Mouse (Mus musculus) midbrain, embryonic 16.5 days (tissue): ENCODE results near the gene Scel. TPM values are rescaled to one million over a fixed set of nuclear protein-coding genes. Genes with fewer than 3 reads are reported as not detected.

Experiments
- ATAC-seq: fragments of 200-750 bp; cut with Nextera tagmentation; 2 replicates; pipeline ENCODE4 v1.8.0; 2017; ENCODE audit warnings: moderate TSS enrichment
- H3K27ac ChIP-seq: fragments of 300-500 bp; sonication (generic); 2 replicates; pipeline ENCODE4 v1.5.1; 2014; ENCODE audit warnings: mild to moderate bottlenecking, low read length, mixed read lengths
- H3K27me3 ChIP-seq: fragments of 300-500 bp; sonication (generic); 2 replicates; pipeline ENCODE4 v1.6.1; 2014; ENCODE audit warnings: low read depth, low read length, mixed read lengths; ENCODE audit not compliant: control insufficient read depth, insufficient read depth
- H3K36me3 ChIP-seq: fragments of 300-500 bp; sonication (generic); 2 replicates; pipeline ENCODE4 v1.6.1; 2014; ENCODE audit warnings: mild to moderate bottlenecking, low read length, moderate library complexity, mixed read lengths; ENCODE audit not compliant: control insufficient read depth, insufficient read depth
- H3K4me1 ChIP-seq: fragments of 300-500 bp; sonication (generic); 2 replicates; pipeline ENCODE4 v1.6.1; 2014; ENCODE audit warnings: mild to moderate bottlenecking, low read length, mixed read lengths; ENCODE audit not compliant: control insufficient read depth, insufficient read depth
- H3K4me2 ChIP-seq: fragments of 300-500 bp; sonication (generic); 2 replicates; pipeline ENCODE4 v1.6.1; 2014; ENCODE audit warnings: mild to moderate bottlenecking, low read length, mixed read lengths
- H3K4me3 ChIP-seq: fragments of 300-500 bp; sonication (generic); 2 replicates; pipeline ENCODE4 v1.5.1; 2014; ENCODE audit warnings: low read depth, mild to moderate bottlenecking, low read length, moderate library complexity, mixed read lengths
- H3K9ac ChIP-seq: fragments of 300-500 bp; sonication (generic); 2 replicates; pipeline ENCODE4 v1.6.1; 2014; ENCODE audit warnings: low read depth, low read length, mixed read lengths
- H3K9me3 ChIP-seq: fragments of 300-500 bp; sonication (generic); replicated peaks from 2 replicates; pipeline ENCODE4 v1.6.1; 2014; ENCODE audit warnings: mild to moderate bottlenecking, low read length, mixed read lengths; ENCODE audit not compliant: control insufficient read depth, poor library complexity, severe bottlenecking
- WGBS: fragments of 180-500 bp; shearing (Covaris S2); extraction: QIAGEN DNeasy Blood & Tissue Kit; methylation state at CpG from one replicate; pipeline ENCODE4 v1.1.7; 2014; 5-methylcytosine and 5-hydroxymethylcytosine counted together
- polyA plus RNA-seq: library from polyadenylated mRNA; unstranded; fragments of >200 nt; fragmentation: Nextera tagmentation; extraction: Ambion mirVana; gene quantifications from 2 replicates; pipeline ENCODE4 v1.2.1, GENCODE M21; 2015

Scel gene
- polyA plus RNA-seq, 1 experiment from 2014 or later, result 0.34 TPM

DNA sequence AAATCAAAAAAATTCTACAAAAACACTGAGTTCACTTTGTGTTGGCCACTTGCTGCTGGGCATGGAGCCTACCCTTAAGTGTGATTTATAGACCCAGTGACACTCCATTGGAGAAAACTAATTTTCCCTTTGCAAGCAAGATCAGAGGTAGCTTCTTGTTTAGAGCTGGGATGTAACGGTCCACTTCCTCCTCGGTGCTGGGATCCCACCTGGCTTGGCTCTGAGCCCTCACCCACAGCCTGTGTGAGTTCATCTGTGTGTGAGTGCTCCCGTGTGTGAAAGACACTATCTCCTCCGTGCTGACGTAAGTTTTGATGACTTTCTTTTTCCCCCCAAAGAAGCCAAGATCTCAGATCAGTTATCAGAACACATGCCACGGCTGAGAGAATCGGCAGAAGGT lies 62.7 kb downstream of the Scel start:
- 91% methylated on average over 7 of the region's 7 CpGs for WGBS

GRCm38 (mm10) chr14:103577011-103577410 lies 63.9 kb downstream of the Scel start:
- Histone ChIP-seq H3K36me3 (no peaks in the 10 kb centered on the region), H3K4me1 (no peaks in the 10 kb centered on the region), H3K9me3 (no peaks in the 10 kb centered on the region), H3K4me2 (no peak overlapping the region), H3K27ac (no peak overlapping the region), H3K27me3 (no peaks in the 10 kb centered on the region), H3K4me3 (no peak overlapping the region), H3K9ac (no peak overlapping the region)
- no peak for ATAC-seq

More for the DNA sequence above, 62.7 kb downstream of the Scel start:
- no peak for ATAC-seq
- no peaks in the 10 kb centered on the region for H3K4me1 ChIP-seq
- no peak overlapping the region for H3K4me2 ChIP-seq
- H3K27me3 ChIP-seq, result no peaks in the 10 kb centered on the region
- H3K36me3 ChIP-seq, result no peaks in the 10 kb centered on the region
- no peak overlapping the region for H3K4me3 ChIP-seq
- H3K9me3 ChIP-seq, result no peaks in the 10 kb centered on the region
- H3K9ac ChIP-seq, result no peak overlapping the region
- H3K27ac ChIP-seq, result no peak overlapping the region

- ATAC-seq, result no peak
- Histone ChIP-seq H3K36me3 (no peaks in the 10 kb centered on the region), H3K4me3 (no peak overlapping the region), H3K27me3 (no peaks in the 10 kb centered on the region), H3K4me2 (no peak overlapping the region), H3K9ac (no peak overlapping the region), H3K9me3 (no peaks in the 10 kb centered on the region), H3K27ac (no peak overlapping the region), H3K4me1 (no peaks in the 10 kb centered on the region)
- 61% methylated on average over 4 of the region's 4 CpGs for WGBS
Observed at GRCm38 (mm10) chr14:103586662-103587061, 73.5 kb downstream of the Scel start.

- no peak overlapping the region for H3K27ac ChIP-seq
- no peaks in the 10 kb centered on the region for H3K9me3 ChIP-seq
- H3K4me1 ChIP-seq, result no peaks in the 10 kb centered on the region
- no peak for ATAC-seq
- H3K4me2 ChIP-seq, result no peak overlapping the region
- H3K27me3 ChIP-seq, result no peaks in the 10 kb centered on the region
- no peak overlapping the region for H3K4me3 ChIP-seq
- WGBS, result 63% methylated on average over 10 of the region's 10 CpGs
- H3K9ac ChIP-seq, result no peak overlapping the region
- no peaks in the 10 kb centered on the region for H3K36me3 ChIP-seq
Observed at GRCm38 (mm10) chr14:103587208-103587900, 74.2 kb downstream of the Scel start.

DNA sequence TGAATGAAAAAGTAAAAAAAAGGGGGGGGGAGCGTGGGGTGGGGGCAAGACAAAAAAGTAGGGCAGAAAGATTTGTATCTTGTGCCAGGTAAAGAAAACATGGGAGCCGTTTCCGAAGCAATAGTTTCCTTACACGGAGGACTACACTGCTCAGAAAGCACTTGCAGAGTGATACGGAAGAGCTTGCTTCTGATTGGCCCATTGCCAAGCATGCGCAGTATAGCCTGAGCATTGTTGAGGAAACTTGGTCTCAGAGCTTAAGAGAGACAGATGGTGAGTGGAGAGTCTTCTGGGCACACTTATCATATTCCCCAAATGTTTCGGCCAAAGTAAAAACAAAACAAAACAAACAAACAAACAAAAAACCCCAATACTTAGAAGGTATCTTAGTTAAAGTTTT lies 76.7 kb downstream of the Scel start:
- Histone ChIP-seq H3K9me3 (no peaks in the 10 kb centered on the region), H3K4me3 (no peak overlapping the region), H3K9ac (no peak overlapping the region), H3K27ac (no peak overlapping the region), H3K36me3 (no peaks in the 10 kb centered on the region), H3K4me1 (no peaks in the 10 kb centered on the region), H3K27me3 (no peaks in the 10 kb centered on the region), H3K4me2 (no peak overlapping the region)
- no peak for ATAC-seq
- 68% methylated on average over 7 of the region's 7 CpGs for WGBS

- 52% methylated on average over 5 of the region's 5 CpGs for WGBS
- Histone ChIP-seq H3K4me3 (no peak overlapping the region), H3K9ac (no peak overlapping the region), H3K36me3 (no peaks in the 10 kb centered on the region), H3K9me3 (no peaks in the 10 kb centered on the region), H3K4me2 (no peak overlapping the region), H3K4me1 (no peaks in the 10 kb centered on the region), H3K27ac (no peak overlapping the region), H3K27me3 (no peaks in the 10 kb centered on the region)
- no peak for ATAC-seq
Observed at GRCm38 (mm10) chr14:103595870-103596269, 82.7 kb downstream of the Scel start.

GRCm38 (mm10) chr14:103608063-103608462 lies 94.9 kb downstream of the Scel start:
- ATAC-seq, result no peak
- Histone ChIP-seq H3K9me3 (no peaks in the 10 kb centered on the region), H3K27me3 (no peaks in the 10 kb centered on the region), H3K36me3 (no peaks in the 10 kb centered on the region), H3K4me1 (no peaks in the 10 kb centered on the region), H3K4me3 (no peak overlapping the region), H3K9ac (no peak overlapping the region), H3K4me2 (no peak overlapping the region), H3K27ac (no peak overlapping the region)
- 87% methylated on average over 8 of the region's 8 CpGs for WGBS

GRCm38 (mm10) chr14:103613573-103614271 lies 100.6 kb downstream of the Scel start:
- Histone ChIP-seq H3K9ac (no peak overlapping the region), H3K9me3 (no peaks in the 10 kb centered on the region), H3K4me1 (no peaks in the 10 kb centered on the region), H3K4me2 (no peak overlapping the region), H3K4me3 (no peak overlapping the region), H3K27ac (no peak overlapping the region), H3K27me3 (no peaks in the 10 kb centered on the region), H3K36me3 (no peaks in the 10 kb centered on the region)
- 0 out of 2 replicates have a peak, but pooled peaks have one; percentile 17 for ATAC-seq
- 58% methylated on average over 6 of the region's 6 CpGs for WGBS

DNA sequence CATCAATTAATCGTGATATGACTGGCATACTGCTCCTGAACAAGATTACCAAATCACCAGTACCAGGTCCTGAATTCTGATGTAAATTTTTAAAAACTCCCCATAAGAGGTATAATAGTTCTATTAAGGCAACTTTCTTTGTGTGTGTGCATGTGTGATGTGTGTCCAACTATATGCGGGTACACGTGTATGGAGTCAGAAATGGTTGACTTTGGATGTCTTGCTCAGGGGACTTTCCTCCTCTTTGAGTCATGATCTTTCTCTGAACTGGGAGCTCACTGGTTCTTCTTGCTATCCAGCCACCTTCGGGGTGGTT lies 101.1 kb downstream of the Scel start:
- H3K27ac ChIP-seq, result no peak overlapping the region
- ATAC-seq, result no peak

More for the DNA sequence above, 101.1 kb downstream of the Scel start:
- H3K9ac ChIP-seq, result no peak overlapping the region
- no peaks in the 10 kb centered on the region for H3K27me3 ChIP-seq
- H3K4me1 ChIP-seq, result no peaks in the 10 kb centered on the region
- H3K4me3 ChIP-seq, result no peak overlapping the region
- no peaks in the 10 kb centered on the region for H3K9me3 ChIP-seq
- H3K4me2 ChIP-seq, result no peak overlapping the region
- 83% methylated on average over 4 of the region's 4 CpGs for WGBS
- no peaks in the 10 kb centered on the region for H3K36me3 ChIP-seq
